Mouse (Mus musculus): Measurements from ENCODE around the gene Olfr1324. TPM values are rescaled to one million over a fixed set of nuclear protein-coding genes. Genes with fewer than 3 reads are reported as not detected.
"Not testable (repeated sequence)": the region's sequence is repeated elsewhere in the genome, so short reads cannot be mapped to it uniquely, and the experiment has no call there.

The Olfr1324 gene
- total RNA-seq (2021): not detected

DNA sequence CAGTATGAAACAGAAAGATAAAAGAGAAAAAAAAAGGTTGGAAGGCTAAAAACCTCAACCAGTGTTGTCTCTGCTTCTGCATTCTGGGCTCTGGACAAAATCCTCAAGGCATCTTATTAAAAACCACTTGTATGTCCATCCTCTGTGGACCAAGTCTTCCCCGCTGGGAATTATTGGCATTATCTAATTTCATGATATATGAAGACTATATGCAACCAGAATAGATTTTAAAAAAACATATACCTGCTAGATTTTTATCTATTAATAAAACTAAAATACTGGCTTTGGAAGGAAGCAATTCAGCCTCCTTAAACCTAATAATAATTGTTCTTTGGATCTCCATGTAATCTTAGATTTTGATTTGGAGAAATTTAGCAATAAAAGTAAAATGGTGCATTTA, at the start of gene Olfr1324:
Gene Olfr1324, minus strand, starts transcription at position 101 of the 400 bp plus-strand sequence.
- no peak for DNase-seq (ENCODE audit: low spot score)

DNA sequence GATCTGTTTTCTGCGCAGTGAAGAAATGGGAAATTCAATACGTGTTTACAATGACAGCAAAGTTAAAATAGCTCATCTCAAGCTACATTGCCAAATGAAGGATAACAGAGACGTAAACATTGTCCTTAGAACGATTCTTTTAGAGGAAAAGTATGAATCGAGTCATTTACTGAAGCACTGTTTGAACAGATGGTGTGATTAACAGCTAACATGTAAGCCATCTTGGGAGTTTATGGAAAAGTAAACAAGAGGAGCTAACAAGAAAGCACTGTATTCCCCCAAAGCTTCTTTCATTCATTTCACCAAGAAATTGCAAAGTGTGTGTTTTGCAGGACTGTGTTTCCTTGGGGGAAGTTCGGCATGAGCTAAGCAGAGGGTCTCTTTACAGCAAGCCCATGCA, 42.0 kb upstream of the Olfr1324 start:
- intact Hi-C loops (cut with DNase I); DNase-seq (ENCODE audit: low spot score): not testable (repeated sequence)

More for the DNA sequence above, at the start of gene Olfr1324:
- intact Hi-C loops (cut with DNase I): no loop called here

DNA sequence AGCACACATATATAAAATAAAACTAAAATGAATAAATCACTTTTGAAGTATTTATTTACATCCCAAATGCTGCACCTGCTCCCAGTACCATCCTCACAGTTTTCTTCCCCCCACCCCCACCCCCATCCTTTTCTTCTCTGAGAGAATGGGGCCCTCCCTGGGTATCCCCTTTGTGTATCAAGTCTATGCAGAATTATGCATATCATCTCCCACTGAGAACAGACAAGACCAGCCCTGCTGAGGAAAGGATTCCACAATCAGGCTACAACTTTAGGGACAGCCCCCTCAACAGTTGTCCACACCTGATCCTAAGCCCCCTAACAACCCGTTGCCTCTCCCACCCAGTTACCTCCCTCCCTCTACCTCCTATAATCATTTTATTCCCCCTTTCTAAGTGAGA, 27.8 kb upstream of the Olfr1324 start:
- DNase-seq (ENCODE audit: low spot score): no peak
- intact Hi-C loops (cut with DNase I): no loop called here

DNA sequence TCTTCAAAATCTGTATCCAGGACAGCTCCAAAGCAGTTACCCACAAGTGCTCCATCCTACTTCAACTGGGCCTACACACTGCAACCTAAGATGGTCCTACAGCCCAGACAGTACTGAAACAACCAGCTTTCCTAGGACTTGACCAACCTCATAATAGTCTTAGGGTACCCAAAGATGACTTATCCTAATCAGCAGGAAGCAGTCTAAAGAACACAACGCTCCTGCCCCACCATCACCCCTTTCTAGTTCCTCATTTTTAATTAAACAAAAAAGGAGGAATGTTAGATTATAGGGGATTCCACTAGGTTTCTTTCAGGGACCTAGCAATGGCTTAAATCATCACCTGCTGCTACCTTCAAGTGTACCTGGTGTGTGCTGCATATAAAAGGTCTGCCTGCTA, 15.1 kb upstream of the Olfr1324 start:
- no peak for DNase-seq (ENCODE audit: low spot score)
- intact Hi-C loops (cut with DNase I): no loop called here

DNA sequence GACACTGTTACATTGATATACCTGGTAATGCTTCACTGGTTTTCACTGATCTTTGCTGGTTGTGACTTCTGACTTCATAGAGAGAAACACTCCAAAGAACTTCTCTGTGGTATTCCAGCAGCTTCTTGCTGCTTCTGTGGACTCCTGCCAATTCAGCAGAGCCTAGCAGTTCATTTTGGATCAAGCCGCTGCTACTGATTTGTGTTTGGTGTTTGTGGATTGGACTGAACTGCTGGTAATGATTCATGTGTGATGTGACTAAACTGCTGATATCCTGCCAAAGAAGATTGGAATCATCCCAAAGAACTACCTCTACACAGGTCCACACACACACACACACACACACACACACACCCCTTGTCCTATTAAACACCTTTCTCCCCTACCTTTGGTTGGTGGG, 14.4 kb upstream of the Olfr1324 start:
- no peak for DNase-seq (ENCODE audit: low spot score)
- intact Hi-C loops (cut with DNase I): no loop called here

DNA sequence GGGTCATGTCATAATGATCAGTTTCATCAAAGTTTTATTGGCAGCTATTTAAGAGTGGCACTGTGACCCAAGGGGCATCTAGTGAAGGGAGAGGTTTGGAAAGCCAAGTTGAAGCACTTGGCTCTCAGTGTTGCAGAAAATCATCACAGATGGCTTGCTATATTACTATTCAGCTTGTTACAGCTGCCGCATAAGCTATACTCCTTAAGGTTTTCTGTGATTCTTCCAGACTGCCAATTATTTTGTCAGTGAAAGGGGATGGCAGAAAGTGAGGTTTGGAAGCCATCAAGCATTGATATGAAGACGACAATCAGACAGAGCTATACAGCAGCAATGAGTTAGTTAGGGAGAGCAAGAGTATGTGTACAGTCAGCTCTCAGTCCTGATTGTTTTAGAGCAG, 4.2 kb upstream of the Olfr1324 start:
- intact Hi-C loops (cut with DNase I): no loop called here
- DNase-seq (ENCODE audit: low spot score): no peak

DNA sequence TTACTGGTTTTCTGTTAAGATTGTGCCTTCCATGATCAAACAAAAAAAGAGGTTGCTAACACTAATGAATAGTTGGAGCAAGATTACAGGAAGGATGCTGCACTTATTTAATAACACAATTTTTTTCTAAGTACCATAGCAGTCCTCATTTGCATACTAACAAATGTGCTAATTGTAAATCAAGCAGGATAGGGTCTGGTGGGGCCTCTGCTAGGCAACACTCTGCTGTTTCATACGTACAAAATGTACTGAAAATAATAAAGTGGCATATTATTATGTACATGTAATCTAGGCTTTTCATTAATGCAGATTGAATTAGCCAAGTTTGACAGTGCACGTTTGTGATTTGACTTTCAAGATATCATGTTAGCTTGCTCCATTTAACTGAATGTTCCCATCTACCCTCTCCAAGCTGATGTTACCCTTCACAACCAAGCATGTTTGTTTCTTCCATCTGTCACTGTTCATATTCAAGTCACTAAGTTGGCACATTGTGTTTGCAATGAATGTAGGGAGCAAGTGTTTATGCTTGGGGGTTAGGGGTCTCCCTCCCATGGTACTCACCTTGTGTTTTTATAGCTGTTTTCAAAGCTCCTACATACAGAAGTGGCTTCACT, 478 bp downstream of the Olfr1324 start:
- DNase-seq (ENCODE audit: low spot score): no peak
- intact Hi-C loops (cut with DNase I): no loop called here

DNA sequence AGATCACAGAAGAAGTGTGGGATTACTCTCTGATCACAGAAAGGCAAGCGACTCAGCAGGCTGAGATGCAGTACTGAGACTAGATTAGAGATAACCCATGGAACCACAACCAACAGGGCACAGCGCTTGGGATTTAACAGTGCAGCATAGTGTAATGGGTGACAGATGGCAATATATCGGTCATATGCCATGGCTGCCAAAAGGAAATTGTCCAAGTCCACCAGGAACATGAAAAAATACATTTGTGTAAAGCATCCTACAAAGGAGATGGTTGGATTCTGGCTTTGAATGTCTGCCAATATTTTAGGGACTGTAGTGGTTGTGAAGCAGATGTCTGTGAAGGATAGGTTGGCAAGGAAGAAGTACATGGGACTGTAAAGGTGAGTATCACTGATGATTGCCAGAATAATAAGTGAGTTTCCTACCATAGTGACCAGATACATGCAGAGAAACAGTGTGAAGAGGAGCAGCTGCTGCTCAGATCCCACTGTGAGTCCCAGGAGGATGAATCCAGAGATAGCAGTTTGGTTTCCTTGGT, 2.3 kb downstream of the Olfr1324 start:
- intact Hi-C loops (cut with DNase I): no loop called here
- DNase-seq (ENCODE audit: low spot score): no peak

DNA sequence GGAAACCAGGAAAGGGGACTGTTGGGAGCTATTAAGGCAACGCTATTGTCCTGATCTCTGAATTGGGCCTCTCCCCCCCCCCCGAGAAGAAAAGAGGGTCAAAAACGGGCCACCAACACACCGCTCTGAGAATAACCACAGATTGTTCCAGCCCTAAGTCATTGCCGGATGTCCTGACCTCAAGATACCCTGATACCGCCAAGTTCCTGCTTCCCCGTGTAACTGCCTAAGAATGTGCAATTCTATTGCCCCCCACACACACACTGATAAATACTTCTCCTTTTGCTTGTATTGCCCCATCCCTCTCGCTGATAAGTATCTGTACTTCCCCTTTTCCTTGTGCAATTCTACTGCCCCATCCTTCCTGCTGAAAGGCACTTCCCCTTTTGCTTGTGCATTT, 17.9 kb downstream of the Olfr1324 start:
- intact Hi-C loops (cut with DNase I); DNase-seq (ENCODE audit: low spot score): not testable (repeated sequence)

DNA sequence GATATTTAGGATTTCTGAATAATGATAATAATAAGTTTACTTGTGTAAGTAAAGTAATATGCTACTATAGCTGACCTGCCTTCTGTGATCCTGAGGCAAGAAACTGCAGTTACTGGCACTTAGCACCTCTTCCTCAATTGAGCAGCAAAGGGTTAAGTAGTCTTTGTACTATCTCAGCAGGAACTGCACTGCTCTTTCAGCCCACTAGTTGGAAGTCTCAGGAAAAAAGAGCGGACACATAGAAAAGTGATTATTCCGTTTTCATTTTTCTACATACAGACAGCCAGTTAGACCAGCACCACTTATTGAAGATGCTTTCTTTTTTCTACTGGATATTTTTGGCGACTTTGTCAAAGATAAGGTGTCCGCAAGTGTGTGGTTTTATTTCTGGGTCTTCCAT, 37.7 kb downstream of the Olfr1324 start:
- DNase-seq (ENCODE audit: low spot score); intact Hi-C loops (cut with DNase I): not testable (repeated sequence)

DNA sequence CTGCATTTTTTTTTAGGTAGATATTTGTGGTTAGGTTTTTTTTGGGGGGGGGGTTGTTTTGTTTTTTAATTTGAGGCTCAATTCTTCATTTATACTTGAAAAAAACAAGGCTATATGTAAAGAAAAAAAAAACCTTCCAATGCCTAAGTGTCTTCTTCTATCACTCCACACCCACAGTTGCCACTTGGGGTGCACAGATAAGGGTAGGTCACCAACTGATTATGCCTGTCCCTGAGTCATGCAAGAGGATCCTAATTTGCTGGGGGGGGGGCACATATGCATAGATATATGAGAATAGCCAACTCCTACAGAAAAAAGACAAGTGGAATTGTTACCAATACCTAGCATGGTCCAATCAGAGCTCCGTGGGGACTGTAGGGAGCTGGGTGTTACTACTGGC, 53.3 kb downstream of the Olfr1324 start:
- no peak for DNase-seq (ENCODE audit: low spot score)
- intact Hi-C loops (cut with DNase I): no loop called here

Data from heart, postnatal 25 days (tissue).